Mouse (Mus musculus) layer of hippocampus, postnatal 36 days (tissue): ENCODE measurements around the gene Usp47. TPM values are rescaled to one million over a fixed set of nuclear protein-coding genes. Genes with fewer than 3 reads are reported as not detected.

Experiments
- DNase-seq, 2 experiments: peaks; one replicate each; pipeline ENCODE4 v3.0.0; 2022
- total RNA-seq, 2 experiments: library from RNA; stranded (reverse); gene quantifications; 2 replicates each; pipeline ENCODE4 v1.2.3; 2021

The Usp47 gene
- total RNA-seq, 2 experiments from 2014 or later, result 65.5 to 65.9 TPM

GRCm38 (mm10) chr7:112158316-112158741 lies 135.0 kb downstream of the Usp47 start:
- DNase-seq, result no peak

GRCm38 (mm10) chr7:112158942-112159341 lies 135.6 kb downstream of the Usp47 start, which contains the start of gene Dkk3:
Gene Dkk3 (minus strand): TSS chr7:112159057.
- peak; percentile 34 to 45 for DNase-seq

GRCm38 (mm10) chr7:112159835-112160234 lies 136.5 kb downstream of the Usp47 start:
- DNase-seq, result no peak

Other genes with a start within 250 kb of the Usp47 start
- gene Galnt18, start 243.5 kb upstream of the Usp47 start, total RNA-seq, result 10 to 100 TPM; 53.8 to 55.0 TPM
- 100 to 1,000 TPM; 246 to 273 TPM for gene Dkk3, start 135.6 kb downstream of the Usp47 start, total RNA-seq
- gene Mical2, start 202.4 kb downstream of the Usp47 start, total RNA-seq, result 100 to 1,000 TPM; 691 to 703 TPM